In the genomic region with DNA sequence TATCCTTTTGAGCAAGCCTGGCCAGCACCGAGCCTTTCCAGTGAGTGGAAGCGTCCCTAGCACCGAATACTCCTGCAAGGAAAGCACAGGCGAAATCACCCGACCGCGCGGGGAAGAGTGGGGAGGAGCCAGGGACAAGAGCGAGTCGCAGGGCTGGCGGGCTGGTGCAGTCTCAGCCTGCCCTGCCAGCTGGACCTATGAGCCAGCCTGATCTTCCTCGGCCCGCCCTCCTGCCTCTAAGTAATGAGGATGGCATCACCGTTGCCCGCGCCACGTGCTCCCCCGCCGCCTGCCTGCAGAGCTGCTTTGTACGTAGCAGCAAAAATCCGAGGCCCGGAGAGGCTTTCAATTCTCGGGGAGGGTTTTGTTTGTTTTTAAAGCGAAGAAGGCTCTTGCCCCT, we compare ENCODE assay signal across 8 mouse cellular contexts. TPM values are rescaled to one million over a fixed set of nuclear protein-coding genes. Genes with fewer than 3 reads are reported as not detected.
DNase-seq lines count a peak whose midpoint lies in the region; ATAC-seq lines count a peak whose summit lies in the region.

No protein-coding gene starts in this region.

- peak; percentile 94 for DNase-seq in MN1 (ENCODE audit: low spot score)
- peak; percentile 94 for DNase-seq in cerebellum, adult 9-10 months
- DNase-seq in forelimb bud, embryonic 11.5 days (ENCODE audit: low read depth, low spot score): peak; percentile 85
- DNase-seq in layer of hippocampus, postnatal 14 days (ENCODE audit: low spot score in 2 of 2): peak; percentile 81 to 90
- peak; percentile 95 for DNase-seq in lung, postnatal 10 days
- peak; percentile 66 for DNase-seq in ovary, postnatal 14 days (ENCODE audit: low spot score)
- DNase-seq in thymus, postnatal 10 days (ENCODE audit: low spot score in 2 of 2): peak; percentile 70 to 74

- ATAC-seq in hematopoietic stem cell, adult 5-6 weeks (replicated peaks in 1 of 2; ENCODE audit: insufficient read depth in 1 of 2, low FRiP score in 2 of 2, low TSS enrichment in 1 of 2, low read depth in 1 of 2, poor library complexity in 2 of 2, severe bottlenecking in 2 of 2): peak; percentile 89 to 91

RNA-seq across cellular contexts. Expression of a gene that starts 22.5 kb away (rescaled TPM):
- 642 and 1,000 TPM in 2 replicates for total RNA-seq in hematopoietic stem cell, adult 5-6 weeks (2017)
- 100 to 1,000 TPM; 241 to 247 TPM for total RNA-seq in layer of hippocampus, postnatal 14 days (2021)

Comparison
In these comparisons a context has a peak if more than half of its experiments do, and no peak if none do; other contexts are left out.
1. Peak in every context shown above with its lines: DNase-seq and ATAC-seq.